Mouse (Mus musculus): ENCODE data around the gene Prkab2. TPM values are rescaled to one million over a fixed set of nuclear protein-coding genes. Genes with fewer than 3 reads are reported as not detected.

The Prkab2 gene
- total and polyA plus RNA-seq, 3 experiments: 3.3 to 7.0 TPM; not detected in 1

GRCm38 (mm10) chr3:97651604-97652003 is 6.4 kb upstream of the Prkab2 start:
- peaks cover 2 to 3% of the 10 kb centered on the region in 2 experiments; a peak in 3 of 4 replicates for H3K27me3 ChIP-seq (ENCODE audit: control insufficient read depth in 1 of 2, insufficient read depth in 2 of 2, low read length in 2 of 2)
- H3K9me3 ChIP-seq (replicated peaks; ENCODE audit: insufficient read depth, low read length): no peaks in the 10 kb centered on the region

GRCm38 (mm10) chr3:97653781-97654180 is 4.2 kb upstream of the Prkab2 start:
- peaks cover 0 to 8% of the 10 kb centered on the region in 2 experiments; a peak in 2 of 4 replicates for H3K36me3 ChIP-seq (ENCODE audit: control insufficient read depth in 1 of 2, insufficient read depth in 2 of 2, low read length in 2 of 2)
- no peak for TF ChIP-seq HCFC1 (IDR thresholded peaks at IDR 0.05; ENCODE audit: low read depth, low read length)
- TF ChIP-seq TAL1 (IDR thresholded peaks at IDR 0.05; ENCODE audit: low read length): no peak
- TF ChIP-seq MAZ (IDR thresholded peaks at IDR 0.05; ENCODE audit: low read depth, low read length): no peak
- no peak for TF ChIP-seq CHD2 (IDR thresholded peaks at IDR 0.05; ENCODE audit: low read length)
- no peak for TF ChIP-seq KAT2A (conservative IDR thresholded peaks at IDR 0.05; ENCODE audit: low read depth, low read length)
- no peak for TF ChIP-seq E2F4 (IDR thresholded peaks at IDR 0.05; ENCODE audit: borderline replicate concordance, low read depth, low read length)
- TF ChIP-seq NELFE (IDR thresholded peaks at IDR 0.05; ENCODE audit: low read depth, low read length): no peak
- no peak for TF ChIP-seq NRF1 (IDR thresholded peaks at IDR 0.05; ENCODE audit: insufficient read depth, low read depth, low read length, poor library complexity, severe bottlenecking)

More at GRCm38 (mm10) chr3:97651604-97652003, 6.4 kb upstream of the Prkab2 start:
- H3K4me1 ChIP-seq (ENCODE audit: control insufficient read depth in 1 of 2, insufficient read depth in 2 of 2, low read length in 2 of 2): peaks cover 0 to 4% of the 10 kb centered on the region in 2 experiments; a peak in 1 of 4 replicates
- DNase-seq (ENCODE audit: low read depth, low spot score): no peak
- no peak overlapping the region for H3K27ac ChIP-seq (ENCODE audit: control insufficient read depth, low read depth, low read length)
- H3K36me3 ChIP-seq (ENCODE audit: control insufficient read depth in 1 of 2, insufficient read depth in 2 of 2, low read length in 2 of 2): peaks cover 0 to 6% of the 10 kb centered on the region in 2 experiments; a peak in 2 of 4 replicates
- TF ChIP-seq USF2 (IDR thresholded peaks at IDR 0.05; ENCODE audit: borderline replicate concordance in 1 of 2, insufficient read depth in 1 of 2, low read depth in 1 of 2, low read length in 2 of 2) (no peak), ZMIZ1 (IDR thresholded peaks at IDR 0.05; ENCODE audit: low read depth, low read length) (no peak), USF1 (IDR thresholded peaks at IDR 0.05; ENCODE audit: low read depth, low read length) (no peak), CHD1 (IDR thresholded peaks at IDR 0.05; ENCODE audit: low read depth, low read length) (no peak), POLR2A (IDR thresholded peaks at IDR 0.05; ENCODE audit: control insufficient read depth in 1 of 2, insufficient read depth in 1 of 2, low read depth in 1 of 2, low read length in 2 of 2, poor library complexity in 1 of 2) (no peak), E2F4 (IDR thresholded peaks at IDR 0.05; ENCODE audit: borderline replicate concordance, low read depth, low read length) (no peak), ZNF384 (IDR thresholded peaks at IDR 0.05; ENCODE audit: low read depth, low read length) (no peak), MAFK (IDR thresholded peaks at IDR 0.05; ENCODE audit: borderline replicate concordance, low read depth, low read length) (no peak), TBP (IDR thresholded peaks at IDR 0.05; ENCODE audit: low read depth, low read length) (no peak), NELFE (IDR thresholded peaks at IDR 0.05; ENCODE audit: low read depth, low read length) (no peak), MEF2A (IDR thresholded peaks at IDR 0.05; ENCODE audit: extremely low read depth, insufficient replicate concordance, low read depth, low read length, poor library complexity, severe bottlenecking) (no peak), UBTF (IDR thresholded peaks at IDR 0.05; ENCODE audit: borderline replicate concordance, insufficient read depth, low read depth, low read length) (no peak), MXI1 (IDR thresholded peaks at IDR 0.05; ENCODE audit: low read depth, low read length) (no peak), MAZ (IDR thresholded peaks at IDR 0.05; ENCODE audit: low read depth, low read length) (no peak)
- H3K79me2 ChIP-seq (ENCODE audit: control insufficient read depth, insufficient read depth, low read length, poor library complexity): no peaks in the 10 kb centered on the region
- H3K9ac ChIP-seq (ENCODE audit: control insufficient read depth, low read depth, low read length, poor library complexity, severe bottlenecking): no peak overlapping the region
- no peak overlapping the region for H3K4me3 ChIP-seq (ENCODE audit: control insufficient read depth in 1 of 2, insufficient read depth in 1 of 2, low read depth in 2 of 2, low read length in 2 of 2)

More at GRCm38 (mm10) chr3:97653781-97654180, 4.2 kb upstream of the Prkab2 start:
- Histone ChIP-seq H3K9me3 (replicated peaks; ENCODE audit: insufficient read depth, low read length) (no peaks in the 10 kb centered on the region), H3K79me2 (ENCODE audit: control insufficient read depth, insufficient read depth, low read length, poor library complexity) (peaks cover 2% of the 10 kb centered on the region; the same call in 1 of the 2 replicates), H3K27me3 (ENCODE audit: control insufficient read depth in 1 of 2, insufficient read depth in 2 of 2, low read length in 2 of 2) (peaks cover 0 to 3% of the 10 kb centered on the region in 2 experiments; a peak in 3 of 4 replicates), H3K9ac (ENCODE audit: control insufficient read depth, low read depth, low read length, poor library complexity, severe bottlenecking) (no peak overlapping the region), H3K27ac (ENCODE audit: control insufficient read depth, low read depth, low read length) (no peak overlapping the region), H3K4me3 (ENCODE audit: control insufficient read depth in 1 of 2, insufficient read depth in 1 of 2, low read depth in 2 of 2, low read length in 2 of 2) (no peak overlapping the region), H3K4me1 (ENCODE audit: control insufficient read depth in 1 of 2, insufficient read depth in 2 of 2, low read length in 2 of 2) (peaks cover 0 to 8% of the 10 kb centered on the region in 2 experiments; a peak in 3 of 4 replicates)
- no peak for DNase-seq (ENCODE audit: low read depth, low spot score)

Measured in MEL (cell line).